Mouse (Mus musculus): ENCODE data around the gene Tmem239. TPM values are rescaled to one million over a fixed set of nuclear protein-coding genes. Genes with fewer than 3 reads are reported as not detected.

The Tmem239 gene
- polyA plus RNA-seq, 1 experiment from 2014 or later, result not detected

DNA sequence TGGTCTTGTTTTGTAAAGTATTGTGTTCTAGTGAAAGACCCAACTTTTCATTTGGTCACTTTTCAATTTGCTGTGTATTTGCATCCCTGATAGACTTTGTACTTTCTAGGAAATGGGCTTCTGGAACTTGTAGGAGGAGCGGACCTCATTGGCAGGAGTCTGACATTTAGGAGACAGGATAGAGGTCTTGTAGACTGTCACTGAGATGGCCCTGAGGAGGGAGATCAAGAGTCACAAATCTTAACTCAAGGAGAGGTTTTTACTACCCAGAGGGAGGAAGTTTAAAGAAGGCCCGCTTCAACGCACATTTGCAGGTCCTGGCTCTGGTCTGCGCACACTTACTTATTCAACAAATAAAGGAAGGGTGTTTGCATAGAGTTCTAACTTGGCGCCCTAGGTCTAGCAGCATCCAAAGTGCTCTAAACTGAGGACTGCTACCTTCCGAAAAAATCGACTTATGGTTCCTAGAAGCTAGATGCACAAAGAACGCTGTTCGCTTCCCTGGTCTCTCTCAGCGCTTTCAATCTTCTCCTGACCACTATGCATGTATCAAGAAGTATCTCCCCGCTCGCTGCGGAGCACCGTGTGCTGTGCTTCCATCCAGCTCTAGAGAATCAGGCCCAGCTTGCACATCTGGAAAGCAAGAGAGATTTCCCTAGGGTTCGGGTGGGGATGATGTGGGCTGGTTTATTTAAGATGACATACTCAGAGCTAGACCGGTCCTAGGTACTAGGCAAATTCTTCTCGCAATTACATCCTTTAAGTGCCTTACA lies 42.9 kb downstream of the Tmem239 start:
- DNase-seq (ENCODE audit: low spot score) (no peak), ATAC-seq (no peak)
- 12% methylated on average over 17 of the region's 17 CpGs for WGBS

GRCm38 (mm10) chr2:130449794-130450433 lies 43.6 kb downstream of the Tmem239 start, which contains the start of gene Ptpra:
Gene Ptpra (plus strand): TSS chr2:130450278.
- H3K9me3 ChIP-seq (ENCODE audit: low read length), result no peaks in the 10 kb centered on the region
- peak within 1 kb of the TSS; percentile 69 for H3K27ac ChIP-seq (ENCODE audit: low read length)
- H3K4me2 ChIP-seq (replicated peaks; ENCODE audit: low read depth, low read length), result peak within 1 kb of the TSS; percentile 91
- ATAC-seq, result peak; percentile 98
- H3K4me1 ChIP-seq (ENCODE audit: insufficient read depth, low read depth, low read length), result peaks cover 12% of the 10 kb centered on the region
- peak within 1 kb of the TSS; percentile 88 for H3K4me3 ChIP-seq (ENCODE audit: low read depth, low read length)
- DNase-seq (ENCODE audit: low spot score), result peak; percentile 89
- no peaks in the 10 kb centered on the region for H3K27me3 ChIP-seq (replicated peaks; ENCODE audit: insufficient read depth, low read length)
- peak within 1 kb of the TSS; percentile 64 for H3K9ac ChIP-seq (replicated peaks; ENCODE audit: low read depth)
- no peak for TF ChIP-seq CTCF (IDR thresholded peaks at IDR 0.05)
- TF ChIP-seq EP300 (IDR thresholded peaks at IDR 0.05), result no peak
- WGBS, result 1% methylated on average over 29 of the region's 50 CpGs
- no peaks in the 10 kb centered on the region for H3K36me3 ChIP-seq (ENCODE audit: insufficient read depth, low read length)

More for the DNA sequence above, 42.9 kb downstream of the Tmem239 start:
- no peak overlapping the region for H3K9ac ChIP-seq (replicated peaks; ENCODE audit: low read depth)
- peaks cover 12% of the 10 kb centered on the region for H3K4me1 ChIP-seq (ENCODE audit: insufficient read depth, low read depth, low read length)
- H3K9me3 ChIP-seq (ENCODE audit: low read length), result no peaks in the 10 kb centered on the region
- H3K36me3 ChIP-seq (ENCODE audit: insufficient read depth, low read length), result no peaks in the 10 kb centered on the region
- H3K4me2 ChIP-seq (replicated peaks; ENCODE audit: low read depth, low read length), result peak overlapping the region; percentile 91
- H3K27me3 ChIP-seq (replicated peaks; ENCODE audit: insufficient read depth, low read length), result no peaks in the 10 kb centered on the region
- no peak overlapping the region for H3K27ac ChIP-seq (ENCODE audit: low read length)
- peak overlapping the region; percentile 88 for H3K4me3 ChIP-seq (ENCODE audit: low read depth, low read length)
- no peak for TF ChIP-seq CTCF (IDR thresholded peaks at IDR 0.05)
- no peak for TF ChIP-seq EP300 (IDR thresholded peaks at IDR 0.05)

- peak overlapping the region; percentile 64 for H3K9ac ChIP-seq (replicated peaks; ENCODE audit: low read depth)
- peaks cover 12% of the 10 kb centered on the region for H3K4me1 ChIP-seq (ENCODE audit: insufficient read depth, low read depth, low read length)
- no peaks in the 10 kb centered on the region for H3K36me3 ChIP-seq (ENCODE audit: insufficient read depth, low read length)
- H3K9me3 ChIP-seq (ENCODE audit: low read length), result no peaks in the 10 kb centered on the region
- peak overlapping the region; percentile 91 for H3K4me2 ChIP-seq (replicated peaks; ENCODE audit: low read depth, low read length)
- ATAC-seq (peak; percentile 92), DNase-seq (ENCODE audit: low spot score) (peak; percentile 68)
- no peaks in the 10 kb centered on the region for H3K27me3 ChIP-seq (replicated peaks; ENCODE audit: insufficient read depth, low read length)
- 1% methylated on average over 41 of the region's 47 CpGs for WGBS
- TF ChIP-seq EP300 (IDR thresholded peaks at IDR 0.05) (no peak), CTCF (IDR thresholded peaks at IDR 0.05) (no peak)
- H3K4me3 ChIP-seq (ENCODE audit: low read depth, low read length), result peak overlapping the region; percentile 88
- H3K27ac ChIP-seq (ENCODE audit: low read length), result peak overlapping the region; percentile 69
Measured at GRCm38 (mm10) chr2:130450434-130450796, 44.1 kb downstream of the Tmem239 start.

DNA sequence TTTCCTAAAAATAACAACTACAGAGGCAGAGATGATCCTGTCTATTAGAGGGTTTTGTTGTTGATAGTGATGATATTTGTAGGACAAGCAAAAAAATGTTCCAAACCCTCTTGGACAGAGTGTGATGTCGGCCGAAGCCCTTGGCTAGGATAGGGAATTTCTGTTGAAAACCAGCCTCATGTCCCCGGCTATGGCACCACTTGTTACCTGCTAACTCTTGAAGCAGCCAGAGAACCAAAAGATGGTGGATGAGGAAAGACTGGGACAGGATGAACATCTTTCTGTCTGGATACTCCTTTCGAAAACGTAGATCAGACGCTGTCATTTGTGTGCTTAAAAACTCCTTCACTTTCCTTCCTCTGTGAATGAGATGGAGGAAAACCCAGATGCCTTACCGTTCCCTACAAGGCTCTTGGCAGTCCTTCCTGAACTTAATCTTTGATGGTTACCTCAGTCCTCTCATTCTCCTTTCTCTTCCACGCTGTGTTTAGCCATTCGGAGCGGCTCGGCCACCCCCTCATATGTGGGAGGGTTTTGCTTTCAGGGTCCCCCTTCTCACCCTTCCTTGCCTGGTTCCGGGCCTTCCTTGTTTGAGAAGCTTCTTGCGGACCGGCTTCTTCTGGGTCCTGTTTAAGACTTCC lies 44.9 kb downstream of the Tmem239 start:
- Histone ChIP-seq H3K4me1 (ENCODE audit: insufficient read depth, low read depth, low read length) (peaks cover 12% of the 10 kb centered on the region), H3K4me3 (ENCODE audit: low read depth, low read length) (peak overlapping the region; percentile 88), H3K36me3 (ENCODE audit: insufficient read depth, low read length) (no peaks in the 10 kb centered on the region), H3K27me3 (replicated peaks; ENCODE audit: insufficient read depth, low read length) (no peaks in the 10 kb centered on the region), H3K9ac (replicated peaks; ENCODE audit: low read depth) (no peak overlapping the region), H3K4me2 (replicated peaks; ENCODE audit: low read depth, low read length) (peak overlapping the region; percentile 91), H3K9me3 (ENCODE audit: low read length) (no peaks in the 10 kb centered on the region), H3K27ac (ENCODE audit: low read length) (no peak overlapping the region)
- ATAC-seq, result no peak
- DNase-seq (ENCODE audit: low spot score), result no peak
- TF ChIP-seq EP300 (IDR thresholded peaks at IDR 0.05) (no peak), CTCF (IDR thresholded peaks at IDR 0.05) (no peak)
- 49% methylated on average over 14 of the region's 14 CpGs for WGBS

GRCm38 (mm10) chr2:130451727-130452090 lies 45.4 kb downstream of the Tmem239 start:
- H3K4me3 ChIP-seq (ENCODE audit: low read depth, low read length), result no peak overlapping the region
- 44% methylated on average over 3 of the region's 3 CpGs for WGBS
- ATAC-seq, result no peak

DNA sequence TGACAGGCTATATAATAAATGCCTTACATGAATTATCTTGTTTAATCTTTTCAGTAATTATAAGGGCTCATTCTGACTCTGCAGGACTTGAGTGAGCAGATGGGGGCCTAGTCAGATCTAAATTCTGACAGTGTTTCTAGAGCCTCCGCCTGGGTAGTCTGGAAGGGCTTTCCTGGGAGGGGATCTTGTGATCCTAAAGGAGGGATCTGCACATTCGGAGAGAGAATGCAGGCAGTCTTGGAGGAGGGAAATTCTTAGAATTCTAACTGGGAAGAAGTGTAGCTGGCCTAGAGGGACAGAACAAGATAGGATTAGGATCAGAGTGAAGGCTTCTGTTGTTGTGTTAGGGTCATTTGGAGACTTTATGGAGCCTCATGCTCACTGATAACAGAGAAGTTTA lies 46.0 kb downstream of the Tmem239 start:
- Histone ChIP-seq H3K9ac (replicated peaks; ENCODE audit: low read depth) (no peak overlapping the region), H3K4me1 (ENCODE audit: insufficient read depth, low read depth, low read length) (peaks cover 12% of the 10 kb centered on the region)
- WGBS, result 72% methylated on average over 2 of the region's 2 CpGs

More at GRCm38 (mm10) chr2:130451727-130452090, 45.4 kb downstream of the Tmem239 start:
- Histone ChIP-seq H3K36me3 (ENCODE audit: insufficient read depth, low read length) (no peaks in the 10 kb centered on the region), H3K4me2 (replicated peaks; ENCODE audit: low read depth, low read length) (peak overlapping the region; percentile 91), H3K27ac (ENCODE audit: low read length) (no peak overlapping the region), H3K9ac (replicated peaks; ENCODE audit: low read depth) (no peak overlapping the region), H3K9me3 (ENCODE audit: low read length) (no peaks in the 10 kb centered on the region), H3K27me3 (replicated peaks; ENCODE audit: insufficient read depth, low read length) (no peaks in the 10 kb centered on the region), H3K4me1 (ENCODE audit: insufficient read depth, low read depth, low read length) (peaks cover 12% of the 10 kb centered on the region)
- TF ChIP-seq CTCF (IDR thresholded peaks at IDR 0.05) (no peak), EP300 (IDR thresholded peaks at IDR 0.05) (no peak)
- DNase-seq (ENCODE audit: low spot score), result no peak

More for the DNA sequence above, 46.0 kb downstream of the Tmem239 start:
- Histone ChIP-seq H3K36me3 (ENCODE audit: insufficient read depth, low read length) (no peaks in the 10 kb centered on the region), H3K27me3 (replicated peaks; ENCODE audit: insufficient read depth, low read length) (no peaks in the 10 kb centered on the region), H3K4me3 (ENCODE audit: low read depth, low read length) (no peak overlapping the region), H3K4me2 (replicated peaks; ENCODE audit: low read depth, low read length) (no peak overlapping the region), H3K27ac (ENCODE audit: low read length) (no peak overlapping the region), H3K9me3 (ENCODE audit: low read length) (no peaks in the 10 kb centered on the region)
- TF ChIP-seq EP300 (IDR thresholded peaks at IDR 0.05) (no peak), CTCF (IDR thresholded peaks at IDR 0.05) (no peak)
- no peak for ATAC-seq
- no peak for DNase-seq (ENCODE audit: low spot score)
